Mouse (Mus musculus) intestine, embryonic 16.5 days (tissue): ENCODE results near the gene 1810049J17Rik. TPM values are rescaled to one million over a fixed set of nuclear protein-coding genes. Genes with fewer than 3 reads are reported as not detected.

Experiments used
- ATAC-seq: fragments of 200-750 bp; cut with Nextera tagmentation; 2 replicates; pipeline ENCODE4 v1.8.0; 2017; ENCODE audit warnings: moderate TSS enrichment, moderate library complexity
- H3K27ac ChIP-seq: fragments of 300-500 bp; sonication (generic); 2 replicates; pipeline ENCODE4 v1.5.1; 2014; ENCODE audit warnings: mild to moderate bottlenecking, low read length
- H3K27me3 ChIP-seq: fragments of 300-500 bp; sonication (generic); replicated peaks from 2 replicates; pipeline ENCODE4 v1.6.1; 2014; ENCODE audit warnings: low read length, control low read depth, mixed read lengths; ENCODE audit not compliant: control insufficient read depth, insufficient read depth
- H3K36me3 ChIP-seq: fragments of 300-500 bp; sonication (generic); 2 replicates; pipeline ENCODE4 v1.6.1; 2014; ENCODE audit warnings: low read length, control low read depth; ENCODE audit not compliant: control insufficient read depth, insufficient read depth
- H3K4me1 ChIP-seq: fragments of 300-500 bp; sonication (generic); 2 replicates; pipeline ENCODE4 v1.6.1; 2014; ENCODE audit warnings: low read length, control low read depth, mixed read lengths; ENCODE audit not compliant: control insufficient read depth, insufficient read depth
- H3K4me2 ChIP-seq: fragments of 300-500 bp; sonication (generic); 2 replicates; pipeline ENCODE4 v1.6.1; 2014; ENCODE audit warnings: low read depth, low read length, control low read depth
- H3K4me3 ChIP-seq: fragments of 300-500 bp; sonication (generic); 2 replicates; pipeline ENCODE4 v1.5.1; 2014; ENCODE audit warnings: mild to moderate bottlenecking, low read length
- H3K9ac ChIP-seq: fragments of 300-500 bp; sonication (generic); 2 replicates; pipeline ENCODE4 v1.6.1; 2014; ENCODE audit warnings: low read depth, low read length
- H3K9me3 ChIP-seq: fragments of 300-500 bp; sonication (generic); 2 replicates; pipeline ENCODE4 v1.6.1; 2016; ENCODE audit warnings: low read length, control low read depth; ENCODE audit not compliant: control insufficient read depth
- WGBS: fragments of 180-500 bp; shearing (Covaris S2); extraction: QIAGEN DNeasy Blood & Tissue Kit; methylation state at CpG from one replicate; pipeline ENCODE4 v1.1.7; 2014; 5-methylcytosine and 5-hydroxymethylcytosine counted together
- polyA plus RNA-seq: library from polyadenylated mRNA; unstranded; fragments of >200 nt; fragmentation: Nextera tagmentation; extraction: Ambion mirVana; gene quantifications from 2 replicates; pipeline ENCODE4 v1.2.1, GENCODE M21; 2015

Gene 1810049J17Rik
- polyA plus RNA-seq, 1 experiment from 2014 or later = 2.1 TPM

DNA sequence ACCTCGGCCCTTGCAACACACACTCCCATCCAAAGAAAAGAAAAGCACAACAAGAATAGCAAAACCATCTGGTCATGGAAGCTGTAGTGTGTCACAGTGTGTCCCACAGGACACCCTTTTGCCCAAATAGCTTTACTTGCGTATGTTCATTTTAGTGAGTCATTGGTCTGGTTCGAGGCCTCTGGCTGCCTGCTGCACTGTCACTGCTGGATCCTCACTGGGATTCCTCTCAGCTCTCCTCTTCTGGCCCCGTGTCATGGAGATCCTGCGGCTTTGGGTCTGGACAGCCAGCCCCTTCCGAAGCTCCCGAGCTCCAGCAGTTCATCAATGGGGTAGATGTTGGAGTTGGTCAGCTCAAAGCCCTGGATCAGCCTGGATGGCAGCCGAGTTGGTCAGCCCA is 3.2 kb downstream of the 1810049J17Rik start:
- Histone ChIP-seq H3K9ac (no peak overlapping the region), H3K9me3 (no peaks in the 10 kb centered on the region), H3K4me2 (no peak overlapping the region), H3K4me3 (no peak overlapping the region), H3K27ac (no peak overlapping the region), H3K36me3 (no peaks in the 10 kb centered on the region), H3K27me3 (no peaks in the 10 kb centered on the region), H3K4me1 (0 out of 2 replicates have a peak, but pooled peaks cover 3% of the 10 kb centered on the region)
- ATAC-seq = no peak
- 79% methylated on average over 8 of the region's 8 CpGs for WGBS

DNA sequence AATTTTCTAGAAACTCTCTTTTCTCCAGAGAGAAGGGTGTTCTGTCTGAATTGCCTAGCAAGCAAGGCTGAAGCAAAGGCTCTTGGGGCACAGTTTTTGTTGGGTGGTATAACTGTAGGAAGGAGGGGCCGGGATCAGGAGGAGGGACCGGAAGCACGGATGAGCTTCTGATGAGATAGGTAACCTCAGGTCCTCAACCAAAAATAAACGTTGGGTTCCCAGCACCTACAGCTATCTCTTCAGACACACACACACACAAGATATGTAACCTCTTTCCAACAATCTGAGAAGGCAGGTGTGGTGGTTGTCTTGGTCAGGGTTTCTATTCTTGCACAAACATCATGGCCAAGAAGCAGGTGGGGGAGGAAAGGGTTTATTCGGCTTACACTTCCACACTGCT is 4.4 kb downstream of the 1810049J17Rik start:
- H3K4me1 ChIP-seq = no peaks in the 10 kb centered on the region
- no peak overlapping the region for H3K4me2 ChIP-seq
- no peak overlapping the region for H3K27ac ChIP-seq
- ATAC-seq = no peak
- H3K36me3 ChIP-seq = no peaks in the 10 kb centered on the region
- H3K9ac ChIP-seq = no peak overlapping the region
- H3K9me3 ChIP-seq = no peaks in the 10 kb centered on the region
- no peak overlapping the region for H3K4me3 ChIP-seq
- H3K27me3 ChIP-seq = no peaks in the 10 kb centered on the region
- 77% methylated on average over 5 of the region's 5 CpGs for WGBS

GRCm38 (mm10) chr15:12315996-12316395 is 5.7 kb downstream of the 1810049J17Rik start:
- Histone ChIP-seq H3K36me3 (no peaks in the 10 kb centered on the region), H3K9me3 (no peaks in the 10 kb centered on the region), H3K27ac (no peak overlapping the region), H3K9ac (no peak overlapping the region), H3K4me2 (no peak overlapping the region), H3K4me3 (no peak overlapping the region), H3K4me1 (no peaks in the 10 kb centered on the region), H3K27me3 (no peaks in the 10 kb centered on the region)
- ATAC-seq = no peak
- WGBS = 65% methylated on average over 2 of the region's 2 CpGs

GRCm38 (mm10) chr15:12314584-12314983 is 7.1 kb downstream of the 1810049J17Rik start:
- Histone ChIP-seq H3K9me3 (no peaks in the 10 kb centered on the region), H3K27ac (no peak overlapping the region), H3K9ac (no peak overlapping the region), H3K4me1 (no peaks in the 10 kb centered on the region), H3K4me2 (no peak overlapping the region), H3K4me3 (no peak overlapping the region), H3K27me3 (no peaks in the 10 kb centered on the region), H3K36me3 (no peaks in the 10 kb centered on the region)
- no peak for ATAC-seq
- WGBS = 72% methylated on average over 5 of the region's 5 CpGs

DNA sequence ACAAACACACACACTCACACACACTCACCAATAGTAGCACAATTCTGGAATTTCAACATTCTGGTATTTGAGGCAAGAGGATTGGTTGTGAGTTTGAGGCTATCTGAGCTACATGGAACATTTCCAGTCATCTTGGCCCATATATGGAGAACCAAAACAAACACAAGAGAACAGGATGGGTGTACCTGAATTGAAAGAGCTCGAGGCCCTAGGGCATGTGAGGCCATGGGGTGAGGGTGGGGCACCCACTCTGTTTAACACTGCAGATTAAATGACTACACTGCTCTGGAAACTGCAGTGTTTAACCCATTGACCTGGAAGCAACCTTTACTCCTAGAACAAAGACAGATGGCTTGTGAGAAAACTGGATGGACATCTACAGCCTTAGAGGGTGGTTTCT is 8.4 kb downstream of the 1810049J17Rik start:
- H3K9me3 ChIP-seq = no peaks in the 10 kb centered on the region
- no peak overlapping the region for H3K4me2 ChIP-seq
- no peak overlapping the region for H3K9ac ChIP-seq
- H3K27me3 ChIP-seq = no peaks in the 10 kb centered on the region
- no peak overlapping the region for H3K4me3 ChIP-seq
- no peaks in the 10 kb centered on the region for H3K36me3 ChIP-seq
- H3K27ac ChIP-seq = no peak overlapping the region
- H3K4me1 ChIP-seq = no peaks in the 10 kb centered on the region
- ATAC-seq = peak; percentile 58; the same call in 1 of the 2 replicates
- WGBS = 12% methylated on average over 1 of the region's 1 CpGs

- H3K27me3 ChIP-seq = no peaks in the 10 kb centered on the region
- WGBS = 89% methylated on average over 7 of the region's 7 CpGs
- no peak overlapping the region for H3K4me3 ChIP-seq
- no peak for ATAC-seq
- no peak overlapping the region for H3K9ac ChIP-seq
- H3K4me2 ChIP-seq = no peak overlapping the region
- H3K27ac ChIP-seq = no peak overlapping the region
- H3K4me1 ChIP-seq = no peaks in the 10 kb centered on the region
- H3K9me3 ChIP-seq = no peaks in the 10 kb centered on the region
- H3K36me3 ChIP-seq = no peaks in the 10 kb centered on the region
Measured at GRCm38 (mm10) chr15:12311465-12311864, 10.2 kb downstream of the 1810049J17Rik start.

- no peak overlapping the region for H3K4me2 ChIP-seq
- no peaks in the 10 kb centered on the region for H3K9me3 ChIP-seq
- WGBS = 83% methylated on average over 4 of the region's 4 CpGs
- H3K27me3 ChIP-seq = no peaks in the 10 kb centered on the region
- ATAC-seq = no peak
- H3K36me3 ChIP-seq = no peaks in the 10 kb centered on the region
- no peak overlapping the region for H3K9ac ChIP-seq
- H3K27ac ChIP-seq = no peak overlapping the region
- no peaks in the 10 kb centered on the region for H3K4me1 ChIP-seq
- H3K4me3 ChIP-seq = no peak overlapping the region
Measured at GRCm38 (mm10) chr15:12310676-12311075, 11.0 kb downstream of the 1810049J17Rik start.

DNA sequence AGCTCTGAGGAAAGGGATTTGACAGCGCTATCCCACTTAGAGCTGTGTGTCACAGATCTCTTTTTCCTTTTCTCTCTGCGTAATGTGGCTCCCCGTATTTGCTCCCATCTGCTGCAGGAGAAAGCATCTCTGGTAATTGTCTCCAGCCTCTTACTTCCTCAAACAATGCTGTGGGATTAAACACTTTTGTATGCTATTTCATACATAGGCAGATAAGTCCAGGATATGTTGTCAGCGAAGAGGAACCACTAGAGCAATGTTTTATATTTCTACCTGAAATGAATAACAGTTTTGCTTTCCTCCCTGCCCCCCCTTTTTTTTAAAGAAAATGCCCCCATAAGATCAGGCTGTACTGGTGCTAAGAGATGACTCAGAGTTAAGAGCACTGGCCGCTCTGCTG is 13.2 kb downstream of the 1810049J17Rik start:
- Histone ChIP-seq H3K27me3 (no peaks in the 10 kb centered on the region), H3K9me3 (no peaks in the 10 kb centered on the region), H3K36me3 (no peaks in the 10 kb centered on the region), H3K4me3 (no peak overlapping the region), H3K27ac (no peak overlapping the region), H3K4me1 (no peaks in the 10 kb centered on the region), H3K4me2 (no peak overlapping the region), H3K9ac (no peak overlapping the region)
- ATAC-seq = no peak
- WGBS = 94% methylated on average over 5 of the region's 5 CpGs

- no peak for ATAC-seq
- Histone ChIP-seq H3K4me1 (no peaks in the 10 kb centered on the region), H3K27ac (peak overlapping the region; percentile 11; the same call in 1 of the 2 replicates), H3K4me2 (no peak overlapping the region), H3K9ac (no peak overlapping the region), H3K4me3 (no peak overlapping the region), H3K9me3 (no peaks in the 10 kb centered on the region), H3K36me3 (no peaks in the 10 kb centered on the region), H3K27me3 (no peaks in the 10 kb centered on the region)
- WGBS = 48% methylated on average over 4 of the region's 4 CpGs
Measured at GRCm38 (mm10) chr15:12307114-12307513, 14.6 kb downstream of the 1810049J17Rik start.
